Comparison of ENCODE assay signal across 8 mouse cellular contexts in the genomic region with DNA sequence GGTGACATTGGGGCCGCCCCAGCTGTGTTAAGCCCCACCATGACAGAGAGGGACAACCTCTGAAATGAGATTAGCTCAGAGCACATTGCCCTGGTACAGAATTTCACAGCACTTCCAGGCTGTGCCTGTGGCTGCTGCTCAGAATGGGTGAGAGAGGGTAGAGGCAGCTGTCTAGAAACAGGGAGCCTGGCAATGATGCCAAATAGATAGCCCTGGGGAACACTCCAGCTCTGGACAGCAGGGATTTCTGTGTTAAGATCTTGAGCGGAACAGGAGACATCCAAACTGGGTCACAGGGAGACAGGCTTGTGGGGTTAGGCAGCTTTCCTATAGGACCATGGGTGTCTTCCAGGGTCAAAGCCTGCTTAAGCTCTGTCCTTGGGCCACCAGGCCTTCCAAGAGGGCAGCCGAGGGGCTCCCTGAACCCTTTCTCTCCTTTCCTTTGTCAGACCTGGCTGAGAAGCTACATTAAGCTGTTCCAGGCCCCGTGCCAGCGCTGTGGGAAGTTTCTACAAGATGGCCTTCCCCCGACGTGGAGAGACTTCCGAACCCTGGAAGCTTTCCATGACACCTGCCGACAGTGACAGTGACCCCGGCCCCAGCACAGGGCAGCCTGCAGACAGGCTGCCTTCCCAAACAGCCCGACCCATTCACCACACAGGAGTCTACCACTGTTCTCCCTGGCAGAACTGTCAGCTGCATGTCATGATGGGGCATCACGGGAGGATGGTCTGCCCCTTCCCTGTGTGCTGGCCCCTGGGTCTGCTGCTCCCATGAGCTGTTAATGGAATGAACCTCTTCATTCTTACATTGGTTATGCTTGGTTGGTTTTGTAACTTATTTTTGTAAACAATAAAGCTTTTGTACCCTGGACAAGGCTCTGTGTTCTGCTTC.
DNase-seq lines count a peak whose midpoint lies in the region; ATAC-seq lines count a peak whose summit lies in the region.

No protein-coding gene starts in this region.

- ATAC-seq in midbrain, embryonic 16.5 days, result peak; percentile 33; the same call in 1 of the 2 replicates

- peak overlapping the region; percentile 23; the same call in 1 of the 2 replicates for H3K9ac ChIP-seq in midbrain, embryonic 16.5 days (ENCODE audit: low read depth, low read length)

- H3K4me1 ChIP-seq in midbrain, embryonic 16.5 days (ENCODE audit: control insufficient read depth, insufficient read depth, low read length), result peaks cover 28% of the 10 kb centered on the region

- no peaks in the 10 kb centered on the region for H3K27me3 ChIP-seq in midbrain, embryonic 16.5 days (ENCODE audit: control insufficient read depth, insufficient read depth, low read depth, low read length)

- H3K9me3 ChIP-seq in midbrain, embryonic 16.5 days (replicated peaks; ENCODE audit: control insufficient read depth, low read length, poor library complexity, severe bottlenecking), result no peaks in the 10 kb centered on the region

- peak; percentile 60 to 77 for DNase-seq in cerebellum, postnatal 25 days
- no peak for DNase-seq in cerebellum, adult 11-12 months
- DNase-seq in ovary, postnatal 36 days (ENCODE audit: low spot score), result peak; percentile 19
- no peak for DNase-seq in ovary, adult 18-20 months (ENCODE audit: low spot score)
- DNase-seq in kidney, adult 18-20 months, result peak; percentile 75
- no peak for DNase-seq in thymus, postnatal 0 days (ENCODE audit: low spot score)
- no peak for DNase-seq in layer of hippocampus, postnatal 25 days (ENCODE audit: extremely low spot score in 1 of 2, low spot score in 1 of 2)

- H3K4me2 ChIP-seq in midbrain, embryonic 16.5 days (ENCODE audit: low read length), result no peak overlapping the region

- H3K36me3 ChIP-seq in midbrain, embryonic 16.5 days (ENCODE audit: control insufficient read depth, insufficient read depth, low read length), result no peaks in the 10 kb centered on the region

- 43% methylated on average over 12 of the region's 12 CpGs for WGBS in midbrain, embryonic 16.5 days

- no peak overlapping the region for H3K4me3 ChIP-seq in midbrain, embryonic 16.5 days (ENCODE audit: low read depth, low read length)

- no peak overlapping the region for H3K27ac ChIP-seq in midbrain, embryonic 16.5 days (ENCODE audit: low read length)

Comparison
In these comparisons a context has a peak if more than half of its experiments do, and no peak if none do; other contexts are left out.
1. DNase-seq: peak in cerebellum, postnatal 25 days (2 of 2), ovary, postnatal 36 days (single experiment) and kidney, adult 18-20 months (single experiment); none in cerebellum, adult 11-12 months (single experiment), ovary, adult 18-20 months (single experiment), thymus, postnatal 0 days (single experiment) and layer of hippocampus, postnatal 25 days (0 of 2).